9 mouse cellular contexts compared by ENCODE assay signal in the genomic region with DNA sequence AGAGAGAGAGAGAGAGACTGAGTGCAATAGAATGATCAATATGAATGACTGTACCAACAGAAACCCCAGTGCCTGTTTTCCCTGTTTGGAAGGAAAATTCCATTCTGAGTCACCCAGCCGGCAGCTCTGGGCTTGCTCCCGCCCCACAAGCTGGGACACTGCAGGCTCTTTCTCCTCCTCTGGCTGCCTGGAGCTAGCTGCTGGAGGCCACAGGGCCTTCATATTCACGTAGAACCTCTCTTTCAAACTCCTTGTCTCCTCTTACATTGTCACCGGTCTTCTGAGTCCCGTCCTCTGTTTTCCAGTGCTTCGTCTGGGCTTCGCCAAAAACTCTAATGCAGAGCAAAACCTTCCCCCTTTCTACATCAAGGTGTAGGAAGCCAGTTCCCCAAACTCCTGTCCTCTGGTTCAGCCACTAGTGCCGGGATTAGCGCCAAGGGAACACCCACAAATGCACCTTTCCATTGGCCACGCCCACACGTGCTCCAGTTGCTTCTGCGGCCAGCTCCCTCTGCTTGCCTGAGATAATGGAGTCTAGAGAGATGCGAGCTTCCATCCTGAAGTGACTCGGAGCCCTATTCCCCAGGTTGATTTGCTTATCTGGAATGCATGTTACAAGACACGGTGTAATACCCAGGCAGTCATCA.
DNase-seq lines count a peak whose midpoint lies in the region; ATAC-seq lines count a peak whose summit lies in the region.
"Had no signal": no experiment of that assay in that cellular context is flagged by ENCODE, and none has a peak within 500 bp of the region (broad histone marks: within the 10 kb centered on the region; RNA-seq: fewer than 3 reads in every experiment).

No protein-coding gene starts in this region.

- peak overlapping the region; percentile 78 for H3K27ac ChIP-seq in forebrain, embryonic 12.5 days
- no peak overlapping the region for H3K27ac ChIP-seq in forebrain, embryonic 16.5 days (ENCODE audit: low read length)
- no peak overlapping the region for H3K27ac ChIP-seq in embryonic facial prominence, embryonic 10.5 days (replicated peaks)
- H3K27ac ChIP-seq: hindbrain, embryonic 15.5 days had no signal

- no peaks in the 10 kb centered on the region for H3K36me3 ChIP-seq in forebrain, embryonic 12.5 days (replicated peaks)
- no peaks in the 10 kb centered on the region for H3K36me3 ChIP-seq in forebrain, embryonic 16.5 days (ENCODE audit: control insufficient read depth, insufficient read depth)
- H3K36me3 ChIP-seq in embryonic facial prominence, embryonic 10.5 days (replicated peaks), result no peaks in the 10 kb centered on the region
- H3K36me3 ChIP-seq: hindbrain, embryonic 15.5 days had no signal

- H3K4me2 ChIP-seq in forebrain, embryonic 12.5 days, result peak overlapping the region; percentile 15; the same call in 1 of the 2 replicates
- no peak overlapping the region for H3K4me2 ChIP-seq in forebrain, embryonic 16.5 days (ENCODE audit: low read length)
- H3K4me2 ChIP-seq: hindbrain, embryonic 15.5 days had no signal

- peaks cover 25% of the 10 kb centered on the region for H3K4me1 ChIP-seq in forebrain, embryonic 12.5 days
- H3K4me1 ChIP-seq in forebrain, embryonic 16.5 days (replicated peaks; ENCODE audit: control insufficient read depth, insufficient read depth, low read length), result peaks cover 15% of the 10 kb centered on the region
- H3K4me1 ChIP-seq in embryonic facial prominence, embryonic 10.5 days, result peaks cover 26% of the 10 kb centered on the region

- ATAC-seq in forebrain, embryonic 12.5 days (ENCODE audit: low FRiP score), result no peak
- ATAC-seq in forebrain, embryonic 16.5 days, result no peak

- no peak overlapping the region for H3K4me3 ChIP-seq in forebrain, embryonic 12.5 days (replicated peaks)
- H3K4me3 ChIP-seq in forebrain, embryonic 16.5 days (replicated peaks; ENCODE audit: low read length), result no peak overlapping the region
- peak overlapping the region; percentile 28; the same call in 1 of the 2 replicates for H3K4me3 ChIP-seq in embryonic facial prominence, embryonic 10.5 days
- H3K4me3 ChIP-seq: hindbrain, embryonic 15.5 days had no signal

- no peaks in the 10 kb centered on the region for H3K9me3 ChIP-seq in forebrain, embryonic 12.5 days
- no peaks in the 10 kb centered on the region for H3K9me3 ChIP-seq in forebrain, embryonic 16.5 days (ENCODE audit: control insufficient read depth, low read length)
- H3K9me3 ChIP-seq in embryonic facial prominence, embryonic 10.5 days, result no peaks in the 10 kb centered on the region
- H3K9me3 ChIP-seq: hindbrain, embryonic 15.5 days had no signal

- H3K27me3 ChIP-seq in forebrain, embryonic 12.5 days, result no peaks in the 10 kb centered on the region
- no peaks in the 10 kb centered on the region for H3K27me3 ChIP-seq in forebrain, embryonic 16.5 days (replicated peaks; ENCODE audit: control insufficient read depth, insufficient read depth, low read length)
- H3K27me3 ChIP-seq in embryonic facial prominence, embryonic 10.5 days (replicated peaks; ENCODE audit: low read depth, poor library complexity, severe bottlenecking), result peaks cover 14% of the 10 kb centered on the region
- H3K27me3 ChIP-seq: hindbrain, embryonic 15.5 days had no signal

- WGBS in forebrain, embryonic 12.5 days, result 14% methylated on average over 15 of the region's 15 CpGs
- 19% methylated on average over 15 of the region's 15 CpGs for WGBS in forebrain, embryonic 16.5 days
- WGBS in embryonic facial prominence, embryonic 10.5 days, result 11% methylated on average over 15 of the region's 15 CpGs

- peak; percentile 5 for DNase-seq in ovary, postnatal 14 days (ENCODE audit: low spot score)
- no peak for DNase-seq in ovary, postnatal 10 days (ENCODE audit: low spot score)
- DNase-seq in embryonic facial prominence, embryonic 10.5 days (ENCODE audit: low spot score), result no peak
- DNase-seq in kidney, postnatal 14 days, result peak; percentile 60
- peak; percentile 50 for DNase-seq in lung, postnatal 14 days
- no peak for DNase-seq in thymus, postnatal 36 days

- H3K9ac ChIP-seq in forebrain, embryonic 12.5 days, result no peak overlapping the region
- H3K9ac ChIP-seq in forebrain, embryonic 16.5 days (replicated peaks; ENCODE audit: low read depth, low read length), result no peak overlapping the region
- H3K9ac ChIP-seq: hindbrain, embryonic 15.5 days had no signal

Comparison
In these comparisons a context has a peak if more than half of its experiments do, and no peak if none do; other contexts are left out.
1. DNase-seq: peak in ovary, postnatal 14 days (single experiment), kidney, postnatal 14 days (single experiment) and lung, postnatal 14 days (single experiment); none in ovary, postnatal 10 days (single experiment), embryonic facial prominence, embryonic 10.5 days (single experiment) and thymus, postnatal 36 days (0 of 2).